Mouse (Mus musculus): ENCODE results near the gene Aak1.
A peak's percentile ranks its signal among the peaks of the same experiment; 100 is the strongest.
"Not testable (repeated sequence)": the region's sequence is repeated elsewhere in the genome, so short reads cannot be mapped to it uniquely, and the experiment has no call there.

Gene Aak1

GRCm38 (mm10) chr6:86839089-86839488 lies 10.2 kb upstream of the Aak1 start:
- DNase-seq (ENCODE audit: low read depth, low spot score) = no peak

- DNase-seq (ENCODE audit: low read depth, low spot score) = no peak
These were observed 7.4 kb upstream of the Aak1 start for GRCm38 (mm10) chr6:86841949-86842348.

GRCm38 (mm10) chr6:86843636-86844035 lies 5.7 kb upstream of the Aak1 start:
- no peak for DNase-seq (ENCODE audit: low read depth, low spot score)

- DNase-seq (ENCODE audit: low read depth, low spot score) = no peak
These were observed 2.9 kb upstream of the Aak1 start for GRCm38 (mm10) chr6:86846467-86846866.

- DNase-seq (ENCODE audit: low read depth, low spot score) = no peak
These were observed 1.5 kb upstream of the Aak1 start for GRCm38 (mm10) chr6:86847816-86848215.

- DNase-seq (ENCODE audit: low read depth, low spot score) = no peak
These were observed 770 bp upstream of the Aak1 start for GRCm38 (mm10) chr6:86848580-86848914.

- peak; percentile 34 for DNase-seq (ENCODE audit: low read depth, low spot score)
These were observed 552 bp downstream of the Aak1 start for GRCm38 (mm10) chr6:86849692-86850445.

GRCm38 (mm10) chr6:86850588-86850987 lies 1.3 kb downstream of the Aak1 start:
- no peak for DNase-seq (ENCODE audit: low read depth, low spot score)

GRCm38 (mm10) chr6:86851561-86851960 lies 2.2 kb downstream of the Aak1 start:
- no peak for DNase-seq (ENCODE audit: low read depth, low spot score)

GRCm38 (mm10) chr6:86853928-86854327 lies 4.6 kb downstream of the Aak1 start:
- no peak for DNase-seq (ENCODE audit: low read depth, low spot score)

GRCm38 (mm10) chr6:86854941-86855340 lies 5.6 kb downstream of the Aak1 start:
- DNase-seq (ENCODE audit: low read depth, low spot score) = no peak

GRCm38 (mm10) chr6:86858606-86859005 lies 9.3 kb downstream of the Aak1 start:
- DNase-seq (ENCODE audit: low read depth, low spot score) = no peak

- DNase-seq (ENCODE audit: low read depth, low spot score) = no peak
These were observed 11.6 kb downstream of the Aak1 start for GRCm38 (mm10) chr6:86860732-86861463.

GRCm38 (mm10) chr6:86864358-86864757 lies 15.0 kb downstream of the Aak1 start:
- no peak for DNase-seq (ENCODE audit: low read depth, low spot score)

- DNase-seq (ENCODE audit: low read depth, low spot score) = no peak
These were observed 21.0 kb downstream of the Aak1 start for GRCm38 (mm10) chr6:86870335-86870734.

- no peak for DNase-seq (ENCODE audit: low read depth, low spot score)
These were observed 22.5 kb downstream of the Aak1 start for GRCm38 (mm10) chr6:86871783-86872182.

GRCm38 (mm10) chr6:86874711-86875375 lies 25.5 kb downstream of the Aak1 start:
- no peak for DNase-seq (ENCODE audit: low read depth, low spot score)

GRCm38 (mm10) chr6:86876451-86876850 lies 27.1 kb downstream of the Aak1 start:
- DNase-seq (ENCODE audit: low read depth, low spot score) = no peak

- DNase-seq (ENCODE audit: low read depth, low spot score) = not testable (repeated sequence)
These were observed 29.3 kb downstream of the Aak1 start for GRCm38 (mm10) chr6:86878656-86879055.

- DNase-seq (ENCODE audit: low read depth, low spot score) = no peak
These were observed 30.0 kb downstream of the Aak1 start for GRCm38 (mm10) chr6:86879314-86879713.

GRCm38 (mm10) chr6:86884230-86884629 lies 34.9 kb downstream of the Aak1 start:
- no peak for DNase-seq (ENCODE audit: low read depth, low spot score)

GRCm38 (mm10) chr6:86884746-86885145 lies 35.4 kb downstream of the Aak1 start:
- peak; percentile 15 for DNase-seq (ENCODE audit: low read depth, low spot score)
